Mouse (Mus musculus) liver, embryonic 13.5 days (tissue): ENCODE results near the gene Wdr4. TPM values are rescaled to one million over a fixed set of nuclear protein-coding genes. Genes with fewer than 3 reads are reported as not detected.
A peak's percentile ranks its signal among the peaks of the same experiment; 100 is the strongest.
"Not testable (repeated sequence)": the region's sequence is repeated elsewhere in the genome, so short reads cannot be mapped to it uniquely, and the experiment has no call there.

Experiments
- ATAC-seq: fragments of 200-750 bp; cut with Nextera tagmentation; 2 replicates; pipeline ENCODE4 v1.8.0; 2017; ENCODE audit warnings: low read depth, mild to moderate bottlenecking, moderate number of reproducible peaks, moderate library complexity
- DNase-seq: peaks from one replicate; pipeline ENCODE4 v3.0.0; 2022
- H3K27ac ChIP-seq: fragments of 300-500 bp; sonication (generic); 2 replicates; pipeline ENCODE4 v1.5.1; 2015; ENCODE audit warnings: moderate library complexity, mild to moderate bottlenecking, inconsistent platforms
- H3K27me3 ChIP-seq: fragments of 300-500 bp; sonication (generic); 2 replicates; pipeline ENCODE4 v1.6.1; 2015; ENCODE audit warnings: mild to moderate bottlenecking, inconsistent platforms
- H3K36me3 ChIP-seq: fragments of 300-500 bp; sonication (generic); 2 replicates; pipeline ENCODE4 v1.6.1; 2015; ENCODE audit warnings: mild to moderate bottlenecking, inconsistent platforms
- H3K4me1 ChIP-seq: fragments of 300-500 bp; sonication (generic); replicated peaks from 2 replicates; pipeline ENCODE4 v1.6.1; 2015; ENCODE audit warnings: inconsistent platforms
- H3K4me2 ChIP-seq: fragments of 300-500 bp; sonication (generic); 2 replicates; pipeline ENCODE4 v1.6.1; 2015; ENCODE audit warnings: inconsistent platforms, mild to moderate bottlenecking, moderate library complexity
- H3K4me3 ChIP-seq: fragments of 300-500 bp; sonication (generic); replicated peaks from 2 replicates; pipeline ENCODE4 v1.5.1; 2015; ENCODE audit warnings: mild to moderate bottlenecking, inconsistent platforms
- H3K9ac ChIP-seq: fragments of 300-500 bp; sonication (generic); 2 replicates; pipeline ENCODE4 v1.6.1; 2015; ENCODE audit warnings: mild to moderate bottlenecking, inconsistent platforms
- H3K9me3 ChIP-seq: fragments of 300-500 bp; sonication (generic); replicated peaks from 2 replicates; pipeline ENCODE4 v1.6.1; 2016; ENCODE audit warnings: inconsistent platforms
- WGBS: fragments of 180-500 bp; shearing (Covaris S2); methylation state at CpG from one replicate; pipeline ENCODE4 v1.1.7; 2015; ENCODE audit not compliant: insufficient replicate concordance; 5-methylcytosine and 5-hydroxymethylcytosine counted together
- polyA plus RNA-seq: library from polyadenylated mRNA; unstranded; fragments of >200 nt; fragmentation: Nextera tagmentation; extraction: Ambion mirVana; gene quantifications from 2 replicates; pipeline ENCODE4 v1.2.1, GENCODE M21; 2015

Gene Wdr4
- polyA plus RNA-seq, 1 experiment from 2014 or later: 39.4 TPM

GRCm38 (mm10) chr17:31532331-31532730 lies 12.6 kb upstream of the Wdr4 start:
- not testable (repeated sequence) for DNase-seq, ATAC-seq, H3K4me2 ChIP-seq, H3K9ac ChIP-seq, H3K4me1 ChIP-seq, H3K9me3 ChIP-seq, H3K4me3 ChIP-seq, H3K27me3 ChIP-seq, H3K27ac ChIP-seq
- WGBS: 83% methylated on average over 4 of the region's 4 CpGs
- H3K36me3 ChIP-seq: peaks cover 35% of the 10 kb centered on the region

DNA sequence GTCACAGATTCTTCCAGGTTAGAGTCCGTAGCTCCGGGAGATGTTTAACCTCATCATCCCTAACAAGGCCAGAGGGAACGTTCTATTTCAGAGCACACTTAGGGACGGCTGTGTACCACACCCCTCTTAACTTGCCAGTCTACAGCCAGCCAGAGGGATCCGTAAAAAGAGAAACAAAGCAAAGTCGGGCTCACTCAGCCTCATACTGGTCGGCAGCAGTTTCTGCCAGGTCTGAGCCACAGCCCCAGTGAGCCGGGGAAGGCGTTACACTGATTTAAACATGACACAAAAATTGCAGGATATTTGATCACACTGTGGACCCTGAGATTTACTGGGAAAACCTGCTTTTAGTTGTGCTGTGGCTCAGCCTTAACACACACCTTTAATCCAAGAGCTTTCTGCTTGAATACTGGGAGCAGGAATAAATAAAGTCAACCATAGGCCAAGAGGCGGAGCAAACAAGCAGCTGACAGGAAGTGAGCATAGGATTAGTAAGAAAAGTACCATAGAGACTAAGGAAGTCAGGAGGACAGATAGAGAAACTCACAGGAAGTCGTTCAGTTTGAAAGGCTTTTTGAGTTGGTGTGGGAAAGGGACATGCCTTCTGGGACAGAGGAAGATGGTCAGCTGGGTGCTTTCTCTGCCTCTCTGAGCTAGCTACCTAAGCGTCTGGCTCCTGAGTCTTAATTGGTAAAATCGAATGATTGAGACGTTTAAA lies 11.8 kb upstream of the Wdr4 start:
- WGBS: 70% methylated on average over 14 of the region's 14 CpGs
- H3K9ac ChIP-seq: no peak overlapping the region
- peaks cover 42% of the 10 kb centered on the region for H3K36me3 ChIP-seq
- H3K27ac ChIP-seq: no peak overlapping the region
- no peak overlapping the region for H3K4me3 ChIP-seq
- no peaks in the 10 kb centered on the region for H3K27me3 ChIP-seq
- H3K4me1 ChIP-seq: no peaks in the 10 kb centered on the region
- no peaks in the 10 kb centered on the region for H3K9me3 ChIP-seq
- no peak overlapping the region for H3K4me2 ChIP-seq
- DNase-seq (no peak), ATAC-seq (no peak)

DNA sequence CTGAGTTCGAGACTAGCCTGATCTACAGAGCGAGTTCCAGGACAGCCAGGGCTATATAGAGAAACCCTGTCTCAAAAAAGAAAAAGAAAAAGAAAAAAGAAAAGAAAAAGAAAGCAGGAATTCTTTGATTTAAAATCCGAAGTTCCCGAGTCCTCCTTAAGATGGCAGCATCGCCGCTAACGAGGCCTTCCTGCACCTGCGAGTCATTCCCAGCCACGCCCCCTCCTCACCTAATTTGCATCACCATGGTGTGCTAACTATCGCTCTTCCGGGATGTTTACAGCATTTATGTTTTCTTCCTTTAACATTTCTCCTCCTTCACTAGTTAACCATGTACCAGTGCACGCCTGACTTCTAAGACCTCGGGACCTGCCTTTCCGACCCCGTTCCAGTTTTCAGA lies 9.5 kb upstream of the Wdr4 start:
- Histone ChIP-seq H3K4me3 (no peak overlapping the region), H3K4me1 (0 out of 2 replicates have a peak, but pooled peaks cover 10% of the 10 kb centered on the region), H3K9me3 (no peaks in the 10 kb centered on the region), H3K4me2 (no peak overlapping the region), H3K27me3 (no peaks in the 10 kb centered on the region), H3K9ac (no peak overlapping the region), H3K36me3 (peaks cover 47% of the 10 kb centered on the region), H3K27ac (no peak overlapping the region)
- 60% methylated on average over 15 of the region's 15 CpGs for WGBS
- no peak for DNase-seq
- ATAC-seq: no peak

GRCm38 (mm10) chr17:31525816-31526215 lies 6.0 kb upstream of the Wdr4 start:
- H3K4me2 ChIP-seq: no peak overlapping the region
- no peak; the same call in 1 of the 2 replicates for ATAC-seq
- H3K9ac ChIP-seq: no peak overlapping the region
- H3K27me3 ChIP-seq: no peaks in the 10 kb centered on the region
- WGBS: 100% methylated on average over 3 of the region's 3 CpGs
- H3K9me3 ChIP-seq: no peaks in the 10 kb centered on the region
- H3K4me1 ChIP-seq: peaks cover 22% of the 10 kb centered on the region
- no peak overlapping the region for H3K4me3 ChIP-seq
- H3K27ac ChIP-seq: no peak overlapping the region
- no peak for DNase-seq
- peaks cover 49% of the 10 kb centered on the region for H3K36me3 ChIP-seq

DNA sequence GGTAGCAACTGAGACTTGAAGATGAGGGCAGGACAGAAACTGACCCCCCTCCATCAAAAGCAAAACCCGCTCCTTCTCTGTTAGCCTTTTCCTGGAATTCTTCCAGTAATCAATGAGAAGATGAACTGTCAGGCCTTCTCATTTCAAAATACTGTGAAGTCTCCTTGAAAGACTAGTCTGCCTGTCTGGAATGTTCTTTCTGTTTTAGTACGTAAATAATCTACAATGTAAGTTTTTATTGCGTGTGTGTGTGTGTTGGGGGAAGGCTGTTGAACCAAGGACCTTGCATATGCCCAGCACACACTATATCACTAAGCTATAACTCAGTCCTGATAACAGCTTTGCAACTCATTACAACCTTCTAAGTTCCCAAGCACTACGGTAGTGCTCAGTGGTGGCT lies 5.3 kb upstream of the Wdr4 start:
- Histone ChIP-seq H3K36me3 (peaks cover 48% of the 10 kb centered on the region), H3K27me3 (no peaks in the 10 kb centered on the region)
- WGBS: 78% methylated on average over 4 of the region's 4 CpGs

GRCm38 (mm10) chr17:31521948-31522347 lies 2.2 kb upstream of the Wdr4 start:
- Histone ChIP-seq H3K9me3 (no peaks in the 10 kb centered on the region), H3K4me2 (0 out of 2 replicates have a peak overlapping the region, but pooled peaks have one; percentile 90)
- 82% methylated on average over 6 of the region's 6 CpGs for WGBS

More for the DNA sequence above, 5.3 kb upstream of the Wdr4 start:
- no peak overlapping the region for H3K9ac ChIP-seq
- H3K4me1 ChIP-seq: peaks cover 27% of the 10 kb centered on the region
- H3K9me3 ChIP-seq: no peaks in the 10 kb centered on the region
- no peak for DNase-seq
- H3K27ac ChIP-seq: no peak overlapping the region
- no peak overlapping the region for H3K4me3 ChIP-seq
- no peak for ATAC-seq
- no peak overlapping the region for H3K4me2 ChIP-seq

DNA sequence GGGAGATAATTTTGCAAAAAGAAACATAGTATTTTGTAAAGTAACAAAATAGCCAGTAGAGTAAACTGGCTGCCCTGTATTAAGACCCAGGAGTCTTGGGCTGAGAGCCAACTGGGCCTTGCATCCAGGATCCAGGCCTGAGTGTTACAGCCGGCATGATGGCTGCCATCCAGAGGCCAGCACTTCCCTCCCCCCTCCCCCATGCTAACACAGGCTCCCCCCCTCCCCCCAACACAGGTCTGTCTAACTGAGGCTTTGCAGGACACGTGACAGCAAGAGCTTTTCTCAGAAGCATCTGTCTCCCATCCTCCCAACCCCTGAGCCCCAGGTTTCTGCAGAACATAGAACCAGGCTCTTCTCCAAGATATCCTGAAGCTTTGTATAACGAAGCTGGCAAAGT lies 1.1 kb upstream of the Wdr4 start:
- peak overlapping the region; percentile 82 for H3K4me3 ChIP-seq
- no peak for DNase-seq
- no peak for ATAC-seq
- WGBS: 21% methylated on average over 3 of the region's 3 CpGs
- peak overlapping the region; percentile 81 for H3K9ac ChIP-seq
- H3K36me3 ChIP-seq: peaks cover 21% of the 10 kb centered on the region
- peaks cover 34% of the 10 kb centered on the region for H3K4me1 ChIP-seq
- H3K27ac ChIP-seq: no peak overlapping the region
- H3K27me3 ChIP-seq: no peaks in the 10 kb centered on the region
- no peaks in the 10 kb centered on the region for H3K9me3 ChIP-seq
- peak overlapping the region; percentile 90 for H3K4me2 ChIP-seq

More at GRCm38 (mm10) chr17:31521948-31522347, 2.2 kb upstream of the Wdr4 start:
- Histone ChIP-seq H3K4me1 (peaks cover 34% of the 10 kb centered on the region), H3K36me3 (peaks cover 26% of the 10 kb centered on the region), H3K27me3 (no peaks in the 10 kb centered on the region), H3K9ac (no peak overlapping the region), H3K4me3 (no peak overlapping the region), H3K27ac (no peak overlapping the region)
- DNase-seq (no peak), ATAC-seq (no peak)

- Histone ChIP-seq H3K9me3 (no peaks in the 10 kb centered on the region), H3K27me3 (no peaks in the 10 kb centered on the region), H3K4me1 (peaks cover 26% of the 10 kb centered on the region), H3K9ac (0 out of 2 replicates have a peak overlapping the region, but pooled peaks have one; percentile 5), H3K4me2 (peak overlapping the region; percentile 90), H3K27ac (0 out of 2 replicates have a peak overlapping the region, but pooled peaks have one; percentile 19), H3K36me3 (peaks cover 18% of the 10 kb centered on the region), H3K4me3 (peak overlapping the region; percentile 82)
- ATAC-seq: peak; percentile 53
- no peak for DNase-seq
- WGBS: 1% methylated on average over 7 of the region's 7 CpGs
These were observed 335 bp downstream of the Wdr4 start for GRCm38 (mm10) chr17:31519344-31519945.

GRCm38 (mm10) chr17:31514696-31515095 lies 5.1 kb downstream of the Wdr4 start:
- Histone ChIP-seq H3K9ac (no peak overlapping the region), H3K4me2 (no peak overlapping the region), H3K36me3 (peaks cover 8% of the 10 kb centered on the region), H3K4me1 (peaks cover 36% of the 10 kb centered on the region), H3K4me3 (no peak overlapping the region), H3K9me3 (no peaks in the 10 kb centered on the region), H3K27me3 (no peaks in the 10 kb centered on the region), H3K27ac (no peak overlapping the region)
- no peak for ATAC-seq
- WGBS: 38% methylated on average over 1 of the region's 1 CpGs
- no peak for DNase-seq

DNA sequence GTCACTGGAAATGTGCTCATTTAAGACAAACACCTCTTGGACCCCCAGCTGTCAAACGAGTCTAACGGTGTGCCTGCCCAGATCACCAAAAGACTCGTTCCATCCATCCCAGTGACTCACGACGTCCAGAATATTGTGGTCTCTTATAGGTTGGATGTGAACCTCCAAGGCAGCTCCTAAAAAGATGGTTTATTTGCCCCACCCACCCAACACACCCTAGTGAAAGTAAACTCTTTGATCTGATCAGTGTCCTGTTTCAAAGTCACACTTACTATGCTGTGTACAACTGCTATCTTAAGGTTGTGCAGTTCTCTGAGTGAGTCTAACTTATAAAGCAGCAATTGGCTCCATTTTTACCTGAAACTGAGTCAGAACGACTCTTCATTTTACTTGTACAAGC lies 7.2 kb downstream of the Wdr4 start:
- Histone ChIP-seq H3K4me1 (peaks cover 29% of the 10 kb centered on the region), H3K9me3 (no peaks in the 10 kb centered on the region), H3K36me3 (peaks cover 29% of the 10 kb centered on the region), H3K27ac (0 out of 2 replicates have a peak overlapping the region, but pooled peaks have one; percentile 8), H3K4me3 (peak overlapping the region; percentile 86), H3K4me2 (peak overlapping the region; percentile 96), H3K27me3 (no peaks in the 10 kb centered on the region), H3K9ac (peak overlapping the region; percentile 82)
- DNase-seq (no peak), ATAC-seq (peak; percentile 53)
- WGBS: 16% methylated on average over 6 of the region's 6 CpGs

GRCm38 (mm10) chr17:31511792-31512495 lies 7.8 kb downstream of the Wdr4 start:
- peak; percentile 93 for ATAC-seq
- peaks cover 35% of the 10 kb centered on the region for H3K4me1 ChIP-seq
- H3K9me3 ChIP-seq: no peaks in the 10 kb centered on the region
- peak overlapping the region; percentile 82 for H3K9ac ChIP-seq
- under 1% methylated on average over 56 of the region's 56 CpGs for WGBS
- peak overlapping the region; percentile 86 for H3K4me3 ChIP-seq
- DNase-seq: peak; percentile 86
- H3K27me3 ChIP-seq: no peaks in the 10 kb centered on the region
- peak overlapping the region; percentile 96 for H3K4me2 ChIP-seq
- H3K27ac ChIP-seq: peak overlapping the region; percentile 71
- H3K36me3 ChIP-seq: peaks cover 35% of the 10 kb centered on the region
